Mouse (Mus musculus): ENCODE measurements around the gene Tab2.

The Tab2 gene

GRCm38 (mm10) chr10:7956228-7957001, at the start of gene Tab2:
Tab2 (minus strand) TSS chr10:7956230.
- DNase-seq (ENCODE audit: low spot score in 2 of 2), result peak; percentile 66 to 75

- DNase-seq (ENCODE audit: low spot score in 2 of 2), result no peak
These were observed 36.4 kb upstream of the Tab2 start for GRCm38 (mm10) chr10:7992258-7992919.

GRCm38 (mm10) chr10:7991596-7991995, 35.6 kb upstream of the Tab2 start:
- DNase-seq (ENCODE audit: low spot score in 2 of 2), result no peak

GRCm38 (mm10) chr10:7987521-7987920, 31.5 kb upstream of the Tab2 start:
- DNase-seq (ENCODE audit: low spot score in 2 of 2), result no peak

- peak; percentile 10 to 20 for DNase-seq (ENCODE audit: low spot score in 2 of 2)
These were observed 20.4 kb upstream of the Tab2 start for GRCm38 (mm10) chr10:7976462-7976861.

- no peak for DNase-seq (ENCODE audit: low spot score in 2 of 2)
These were observed 12.8 kb upstream of the Tab2 start for GRCm38 (mm10) chr10:7968747-7969280.

- DNase-seq (ENCODE audit: low spot score in 2 of 2), result no peak
These were observed 11.1 kb upstream of the Tab2 start for GRCm38 (mm10) chr10:7967096-7967495.

- no peak for DNase-seq (ENCODE audit: low spot score in 2 of 2)
These were observed 3.0 kb upstream of the Tab2 start for GRCm38 (mm10) chr10:7959073-7959472.

- DNase-seq (ENCODE audit: low spot score in 2 of 2), result peak; percentile 36 to 52
These were observed 352 bp downstream of the Tab2 start for GRCm38 (mm10) chr10:7955634-7956121.

- peak; percentile 50 for DNase-seq (ENCODE audit: low spot score in 2 of 2)
These were observed 919 bp downstream of the Tab2 start for GRCm38 (mm10) chr10:7954989-7955633.

- DNase-seq (ENCODE audit: low spot score in 2 of 2), result no peak
These were observed 1.4 kb downstream of the Tab2 start for GRCm38 (mm10) chr10:7954627-7954988.

- DNase-seq (ENCODE audit: low spot score in 2 of 2), result no peak
These were observed 13.0 kb downstream of the Tab2 start for GRCm38 (mm10) chr10:7943006-7943405.

- no peak for DNase-seq (ENCODE audit: low spot score in 2 of 2)
These were observed 19.4 kb downstream of the Tab2 start for GRCm38 (mm10) chr10:7936556-7937192.

- no peak for DNase-seq (ENCODE audit: low spot score in 2 of 2)
These were observed 23.1 kb downstream of the Tab2 start for GRCm38 (mm10) chr10:7932958-7933357.

- no peak for DNase-seq (ENCODE audit: low spot score in 2 of 2)
These were observed 27.0 kb downstream of the Tab2 start for GRCm38 (mm10) chr10:7928996-7929395.

GRCm38 (mm10) chr10:7925481-7925880, 30.5 kb downstream of the Tab2 start:
- DNase-seq (ENCODE audit: low spot score in 2 of 2), result no peak

GRCm38 (mm10) chr10:7923433-7923832, 32.6 kb downstream of the Tab2 start:
- DNase-seq (ENCODE audit: low spot score in 2 of 2), result no peak

- no peak for DNase-seq (ENCODE audit: low spot score in 2 of 2)
These were observed 44.8 kb downstream of the Tab2 start for GRCm38 (mm10) chr10:7911268-7911667.

- no peak for DNase-seq (ENCODE audit: low spot score in 2 of 2)
These were observed 48.9 kb downstream of the Tab2 start for GRCm38 (mm10) chr10:7907151-7907550.

- no peak for DNase-seq (ENCODE audit: low spot score in 2 of 2)
These were observed 51.9 kb downstream of the Tab2 start for GRCm38 (mm10) chr10:7904157-7904556.

- no peak for DNase-seq (ENCODE audit: low spot score in 2 of 2)
These were observed 55.1 kb downstream of the Tab2 start for GRCm38 (mm10) chr10:7900719-7901627.

All from thymus, postnatal 10 days (tissue).